Mouse (Mus musculus) layer of hippocampus, adult 9-11 months (tissue): Measurements from ENCODE around the gene Spock2.
"Not testable (repeated sequence)": the region's sequence is repeated elsewhere in the genome, so short reads cannot be mapped to it uniquely, and the experiment has no call there.

Experiments used
- DNase-seq: peaks from one replicate; pipeline ENCODE4 v3.0.0; 2022

Spock2 gene

GRCm38 (mm10) chr10:60108321-60109111 lies 2.5 kb downstream of the Spock2 start:
- DNase-seq: no peak

- DNase-seq: no peak
These were observed 3.3 kb downstream of the Spock2 start for GRCm38 (mm10) chr10:60109336-60109735.

- no peak for DNase-seq
These were observed 4.0 kb downstream of the Spock2 start for GRCm38 (mm10) chr10:60109989-60110388.

- DNase-seq: no peak
These were observed 5.0 kb downstream of the Spock2 start for GRCm38 (mm10) chr10:60110908-60111475.

GRCm38 (mm10) chr10:60113965-60114690 lies 8.1 kb downstream of the Spock2 start:
- no peak for DNase-seq

GRCm38 (mm10) chr10:60115345-60116185 lies 9.5 kb downstream of the Spock2 start:
- peak; percentile 92 for DNase-seq

- DNase-seq: no peak
These were observed 11.0 kb downstream of the Spock2 start for GRCm38 (mm10) chr10:60116997-60117396.

GRCm38 (mm10) chr10:60118464-60118863 lies 12.4 kb downstream of the Spock2 start:
- DNase-seq: no peak

- peak; percentile 47 for DNase-seq
These were observed 14.6 kb downstream of the Spock2 start for GRCm38 (mm10) chr10:60120630-60121029.

- no peak for DNase-seq
These were observed 18.1 kb downstream of the Spock2 start for GRCm38 (mm10) chr10:60124078-60124477.

- no peak for DNase-seq
These were observed 19.7 kb downstream of the Spock2 start for GRCm38 (mm10) chr10:60125529-60126327.

GRCm38 (mm10) chr10:60128287-60128686 lies 22.3 kb downstream of the Spock2 start:
- no peak for DNase-seq

GRCm38 (mm10) chr10:60130504-60130903 lies 24.5 kb downstream of the Spock2 start:
- no peak for DNase-seq

GRCm38 (mm10) chr10:60133501-60133900 lies 27.5 kb downstream of the Spock2 start:
- DNase-seq: no peak

GRCm38 (mm10) chr10:60134201-60134600 lies 28.2 kb downstream of the Spock2 start:
- no peak for DNase-seq

- not testable (repeated sequence) for DNase-seq
These were observed 30.0 kb downstream of the Spock2 start for GRCm38 (mm10) chr10:60136010-60136409.

- DNase-seq: peak; percentile 46
These were observed 30.9 kb downstream of the Spock2 start for GRCm38 (mm10) chr10:60136935-60137334.

GRCm38 (mm10) chr10:60138680-60139079 lies 32.7 kb downstream of the Spock2 start:
- no peak for DNase-seq

GRCm38 (mm10) chr10:60140751-60141150 lies 34.7 kb downstream of the Spock2 start:
- no peak for DNase-seq

- DNase-seq: no peak
These were observed 35.7 kb downstream of the Spock2 start for GRCm38 (mm10) chr10:60141656-60142160.

GRCm38 (mm10) chr10:60147510-60148047 lies 41.6 kb downstream of the Spock2 start:
- not testable (repeated sequence) for DNase-seq
